Mouse (Mus musculus) CD8-positive naive resting alpha-beta T cell, adult 2 months (primary cell): ENCODE data around the gene D330045A20Rik.
"Not testable (repeated sequence)": the region's sequence is repeated elsewhere in the genome, so short reads cannot be mapped to it uniquely, and the experiment has no call there.

Experiments
- DNase-seq, 2 experiments: peaks; one replicate each; pipeline ENCODE4 v3.0.0; 2022; ENCODE audit warnings: low read depth in 2 of 2, low spot score in 2 of 2

D330045A20Rik gene

DNA sequence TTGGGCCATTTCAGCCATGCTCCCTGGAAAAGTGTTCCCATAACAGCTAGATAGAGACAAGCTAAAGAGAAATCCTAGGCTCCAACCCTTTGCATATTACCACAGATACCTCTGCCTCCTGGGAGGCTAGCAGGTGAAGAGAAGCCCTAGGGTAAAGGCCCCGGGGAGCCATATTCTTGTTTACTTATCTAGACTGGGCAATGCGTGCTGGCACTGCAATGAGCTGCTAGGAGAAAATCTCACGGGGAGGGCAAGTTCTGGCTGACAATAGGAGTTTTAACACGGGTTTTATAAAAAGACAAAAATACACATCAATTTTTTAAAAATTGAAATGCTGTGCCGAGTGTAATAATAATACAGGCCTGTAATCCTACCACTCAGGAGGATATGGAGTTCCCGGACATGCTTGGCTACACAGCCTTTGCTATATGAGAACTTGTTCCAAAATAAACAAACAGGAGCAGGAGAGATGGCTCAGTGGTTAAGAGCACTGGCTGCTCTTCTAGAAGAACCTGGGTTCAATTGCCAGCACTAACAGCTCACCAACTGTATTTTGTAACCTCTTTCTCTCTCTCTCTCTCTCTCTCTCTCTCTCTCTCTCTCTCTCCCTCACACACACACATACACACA is 98.6 kb downstream of the D330045A20Rik start:
- no peak for DNase-seq

DNA sequence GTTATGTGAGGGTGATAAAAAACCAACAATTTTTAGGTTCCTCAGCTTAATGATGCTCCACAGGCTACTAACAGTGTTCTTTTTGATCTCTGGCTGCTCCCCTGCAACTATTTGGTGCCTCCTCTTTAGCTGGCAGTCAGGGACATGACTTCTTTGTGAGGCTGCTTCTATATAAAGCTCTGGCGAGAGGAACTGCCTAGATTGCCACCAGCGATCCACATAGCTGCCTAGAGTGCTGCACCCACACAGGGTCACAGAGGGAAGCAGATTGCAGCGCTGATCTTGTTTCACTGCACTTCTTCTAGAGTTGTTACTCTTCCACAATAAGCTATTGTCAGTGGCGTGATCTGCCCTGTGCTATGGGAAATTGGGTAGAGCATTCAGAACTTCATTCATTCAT is 103.4 kb downstream of the D330045A20Rik start:
- DNase-seq, result no peak

GRCm38 (mm10) chrX:139586676-139587075 is 106.5 kb downstream of the D330045A20Rik start:
- DNase-seq, result not testable (repeated sequence)

GRCm38 (mm10) chrX:139596404-139596803 is 116.2 kb downstream of the D330045A20Rik start:
- no peak for DNase-seq
